Mouse (Mus musculus) embryonic facial prominence, embryonic 15.5 days (tissue): Measurements from ENCODE around the gene Dock9. TPM values are rescaled to one million over a fixed set of nuclear protein-coding genes. Genes with fewer than 3 reads are reported as not detected.

Experiments used
- ATAC-seq: fragments of 200-750 bp; cut with Nextera tagmentation; 2 replicates; pipeline ENCODE4 v1.8.0; 2017; ENCODE audit warnings: low read depth, moderate TSS enrichment; ENCODE audit not compliant: insufficient number of reproducible peaks, low FRiP score, low TSS enrichment
- H3K27ac ChIP-seq: fragments of 300-500 bp; sonication (generic); replicated peaks from 2 replicates; pipeline ENCODE4 v1.5.1; 2015; ENCODE audit warnings: mild to moderate bottlenecking, inconsistent platforms
- H3K27me3 ChIP-seq: fragments of 300-500 bp; sonication (generic); 2 replicates; pipeline ENCODE4 v1.6.1; 2015; ENCODE audit warnings: inconsistent platforms
- H3K36me3 ChIP-seq: fragments of 300-500 bp; sonication (generic); 2 replicates; pipeline ENCODE4 v1.6.1; 2015; ENCODE audit warnings: mild to moderate bottlenecking, inconsistent platforms
- H3K4me1 ChIP-seq: fragments of 300-500 bp; sonication (generic); 2 replicates; pipeline ENCODE4 v1.6.1; 2015; ENCODE audit warnings: inconsistent platforms
- H3K4me2 ChIP-seq: fragments of 300-500 bp; sonication (generic); replicated peaks from 2 replicates; pipeline ENCODE4 v1.6.1; 2015; ENCODE audit warnings: mild to moderate bottlenecking, inconsistent platforms
- H3K4me3 ChIP-seq: fragments of 300-500 bp; sonication (generic); replicated peaks from 2 replicates; pipeline ENCODE4 v1.5.1; 2015; ENCODE audit warnings: mild to moderate bottlenecking, inconsistent platforms
- H3K9ac ChIP-seq: fragments of 300-500 bp; sonication (generic); 2 replicates; pipeline ENCODE4 v1.6.1; 2015; ENCODE audit warnings: inconsistent platforms
- H3K9me3 ChIP-seq: fragments of 300-500 bp; sonication (generic); replicated peaks from 2 replicates; pipeline ENCODE4 v1.6.1; 2016; ENCODE audit warnings: inconsistent platforms
- WGBS: fragments of 180-500 bp; shearing (Covaris S2); methylation state at CpG from one replicate; pipeline ENCODE4 v1.1.7; 2015; 5-methylcytosine and 5-hydroxymethylcytosine counted together
- polyA plus RNA-seq: library from polyadenylated mRNA; unstranded; fragments of >200 nt; fragmentation: Nextera tagmentation; extraction: Ambion mirVana; gene quantifications from 2 replicates; pipeline ENCODE4 v1.2.1, GENCODE M21; 2015

Gene Dock9
- polyA plus RNA-seq, 1 experiment from 2014 or later, result 8.7 TPM

- no peak overlapping the region for H3K4me2 ChIP-seq
- no peak overlapping the region for H3K9ac ChIP-seq
- peaks cover 1% of the 10 kb centered on the region; the same call in 1 of the 2 replicates for H3K4me1 ChIP-seq
- H3K27me3 ChIP-seq, result no peaks in the 10 kb centered on the region
- no peak overlapping the region for H3K4me3 ChIP-seq
- no peaks in the 10 kb centered on the region for H3K36me3 ChIP-seq
- no peaks in the 10 kb centered on the region for H3K9me3 ChIP-seq
- WGBS, result 69% methylated on average over 12 of the region's 12 CpGs
- no peak overlapping the region for H3K27ac ChIP-seq
- ATAC-seq, result no peak
Observed at GRCm38 (mm10) chr14:121659061-121659824, 138.4 kb downstream of the Dock9 start.

DNA sequence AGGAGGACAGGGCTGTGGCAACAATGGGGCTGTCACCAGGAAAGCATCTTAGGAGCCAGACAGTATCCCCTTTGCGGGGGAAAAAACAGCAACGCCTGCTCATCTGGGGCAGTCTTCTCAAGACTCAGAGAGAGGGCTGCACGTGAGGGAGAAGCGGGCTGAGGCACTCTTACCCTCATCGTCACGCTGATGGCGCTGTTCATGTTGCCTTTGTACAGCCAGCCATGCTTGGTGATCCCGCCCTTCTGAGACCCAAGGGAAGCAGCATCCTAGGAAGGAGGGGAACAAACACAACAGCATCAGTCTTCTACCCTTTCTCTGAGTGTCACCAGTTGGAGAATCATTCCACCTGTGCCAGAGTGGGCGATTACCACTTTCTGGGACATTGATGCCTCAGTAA is 139.1 kb downstream of the Dock9 start:
- H3K36me3 ChIP-seq, result no peaks in the 10 kb centered on the region
- H3K4me3 ChIP-seq, result no peak overlapping the region
- WGBS, result 81% methylated on average over 9 of the region's 9 CpGs
- no peak overlapping the region for H3K27ac ChIP-seq
- no peaks in the 10 kb centered on the region for H3K27me3 ChIP-seq
- peaks cover 4% of the 10 kb centered on the region; the same call in 1 of the 2 replicates for H3K4me1 ChIP-seq
- no peak overlapping the region for H3K4me2 ChIP-seq
- no peak for ATAC-seq
- no peak overlapping the region for H3K9ac ChIP-seq
- no peaks in the 10 kb centered on the region for H3K9me3 ChIP-seq

GRCm38 (mm10) chr14:121657633-121658032 is 140.0 kb downstream of the Dock9 start:
- Histone ChIP-seq H3K4me3 (no peak overlapping the region), H3K27ac (no peak overlapping the region), H3K4me1 (peaks cover 4% of the 10 kb centered on the region; the same call in 1 of the 2 replicates), H3K9ac (no peak overlapping the region), H3K9me3 (no peaks in the 10 kb centered on the region), H3K4me2 (no peak overlapping the region), H3K27me3 (no peaks in the 10 kb centered on the region), H3K36me3 (no peaks in the 10 kb centered on the region)
- WGBS, result 68% methylated on average over 7 of the region's 7 CpGs
- no peak for ATAC-seq

GRCm38 (mm10) chr14:121656912-121657311 is 140.7 kb downstream of the Dock9 start:
- peaks cover 4% of the 10 kb centered on the region; the same call in 1 of the 2 replicates for H3K4me1 ChIP-seq
- 90% methylated on average over 10 of the region's 10 CpGs for WGBS
- H3K27ac ChIP-seq, result no peak overlapping the region
- no peaks in the 10 kb centered on the region for H3K36me3 ChIP-seq
- ATAC-seq, result no peak
- H3K9ac ChIP-seq, result no peak overlapping the region
- no peak overlapping the region for H3K4me2 ChIP-seq
- H3K27me3 ChIP-seq, result no peaks in the 10 kb centered on the region
- H3K4me3 ChIP-seq, result no peak overlapping the region
- no peaks in the 10 kb centered on the region for H3K9me3 ChIP-seq

GRCm38 (mm10) chr14:121654977-121655376 is 142.7 kb downstream of the Dock9 start:
- H3K27ac ChIP-seq, result 0 out of 2 replicates have a peak overlapping the region, but pooled peaks have one; percentile 13
- no peak for ATAC-seq
- no peaks in the 10 kb centered on the region for H3K9me3 ChIP-seq
- H3K4me3 ChIP-seq, result no peak overlapping the region
- peaks cover 4% of the 10 kb centered on the region; the same call in 1 of the 2 replicates for H3K4me1 ChIP-seq
- no peak overlapping the region for H3K9ac ChIP-seq
- H3K36me3 ChIP-seq, result no peaks in the 10 kb centered on the region
- no peak overlapping the region for H3K4me2 ChIP-seq
- 48% methylated on average over 2 of the region's 2 CpGs for WGBS
- no peaks in the 10 kb centered on the region for H3K27me3 ChIP-seq

- WGBS, result 33% methylated on average over 7 of the region's 7 CpGs
- 0 out of 2 replicates have a peak overlapping the region, but pooled peaks have one; percentile 13 for H3K27ac ChIP-seq
- H3K4me2 ChIP-seq, result no peak overlapping the region
Observed at GRCm38 (mm10) chr14:121654416-121654967, 143.1 kb downstream of the Dock9 start.

GRCm38 (mm10) chr14:121653717-121654116 is 143.9 kb downstream of the Dock9 start:
- Histone ChIP-seq H3K27ac (no peak overlapping the region), H3K36me3 (no peaks in the 10 kb centered on the region), H3K4me2 (no peak overlapping the region), H3K9me3 (no peaks in the 10 kb centered on the region), H3K4me3 (no peak overlapping the region), H3K9ac (no peak overlapping the region), H3K27me3 (no peaks in the 10 kb centered on the region), H3K4me1 (peaks cover 4% of the 10 kb centered on the region; the same call in 1 of the 2 replicates)
- 83% methylated on average over 10 of the region's 10 CpGs for WGBS
- ATAC-seq, result no peak

More at GRCm38 (mm10) chr14:121654416-121654967, 143.1 kb downstream of the Dock9 start:
- peaks cover 4% of the 10 kb centered on the region; the same call in 1 of the 2 replicates for H3K4me1 ChIP-seq
- H3K4me3 ChIP-seq, result no peak overlapping the region
- H3K9me3 ChIP-seq, result no peaks in the 10 kb centered on the region
- no peaks in the 10 kb centered on the region for H3K27me3 ChIP-seq
- H3K9ac ChIP-seq, result no peak overlapping the region
- no peaks in the 10 kb centered on the region for H3K36me3 ChIP-seq
- no peak for ATAC-seq

GRCm38 (mm10) chr14:121653241-121653640 is 144.4 kb downstream of the Dock9 start:
- WGBS, result 78% methylated on average over 7 of the region's 7 CpGs
- Histone ChIP-seq H3K4me1 (peaks cover 4% of the 10 kb centered on the region; the same call in 1 of the 2 replicates), H3K9ac (no peak overlapping the region), H3K36me3 (no peaks in the 10 kb centered on the region), H3K4me2 (no peak overlapping the region), H3K4me3 (no peak overlapping the region), H3K9me3 (no peaks in the 10 kb centered on the region), H3K27ac (no peak overlapping the region), H3K27me3 (no peaks in the 10 kb centered on the region)
- ATAC-seq, result no peak

DNA sequence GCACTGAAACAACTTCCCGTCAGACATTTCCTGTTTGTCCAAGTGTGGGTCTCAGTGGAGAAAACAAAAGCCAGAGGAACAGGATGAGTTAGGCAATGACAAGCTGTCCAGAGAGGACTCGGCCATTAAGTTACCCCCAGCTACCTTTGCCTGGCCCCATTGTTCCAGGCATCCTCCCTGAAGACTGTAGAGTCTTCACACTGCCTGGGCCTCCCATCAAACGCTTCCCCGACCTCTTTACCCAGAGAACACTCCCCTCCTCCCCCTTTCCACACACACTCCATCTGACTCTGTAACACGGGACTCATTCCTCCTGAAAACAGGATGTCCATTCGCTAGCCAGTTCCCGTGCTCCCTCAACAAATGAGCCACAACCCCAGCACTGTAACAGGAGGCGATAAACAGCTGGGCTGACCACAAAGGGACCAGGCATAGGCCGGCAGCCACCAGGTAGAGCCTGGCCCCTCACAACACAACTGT is 149.0 kb downstream of the Dock9 start:
- Histone ChIP-seq H3K36me3 (no peaks in the 10 kb centered on the region), H3K9me3 (no peaks in the 10 kb centered on the region), H3K9ac (no peak overlapping the region), H3K4me3 (no peak overlapping the region), H3K4me2 (no peak overlapping the region), H3K27me3 (no peaks in the 10 kb centered on the region), H3K4me1 (no peaks in the 10 kb centered on the region), H3K27ac (peak overlapping the region; percentile 12; the same call in 1 of the 2 replicates)
- WGBS, result 50% methylated on average over 9 of the region's 9 CpGs
- peak; percentile 44; the same call in 1 of the 2 replicates for ATAC-seq

DNA sequence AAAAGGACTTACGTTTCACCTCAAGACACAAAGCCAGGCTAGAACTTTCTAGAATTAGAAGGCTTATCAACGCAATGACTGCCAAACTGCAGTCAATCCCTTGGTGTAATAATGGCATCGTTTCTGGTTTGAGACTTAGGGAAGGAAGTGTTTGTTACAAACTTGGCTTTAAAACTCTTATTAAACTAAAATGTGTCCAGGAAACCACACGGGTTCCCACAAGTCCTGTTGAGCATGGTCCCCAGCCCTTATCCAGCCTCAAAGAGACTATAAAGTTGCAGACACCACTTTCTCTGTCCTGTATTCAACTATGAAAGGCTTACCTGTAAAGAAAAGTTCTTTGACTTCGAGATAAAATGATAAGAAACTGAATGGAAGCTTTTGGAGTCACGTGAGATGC is 149.9 kb downstream of the Dock9 start:
- Histone ChIP-seq H3K4me1 (no peaks in the 10 kb centered on the region), H3K9me3 (no peaks in the 10 kb centered on the region), H3K36me3 (no peaks in the 10 kb centered on the region), H3K4me2 (no peak overlapping the region), H3K4me3 (no peak overlapping the region), H3K27me3 (no peaks in the 10 kb centered on the region), H3K27ac (0 out of 2 replicates have a peak overlapping the region, but pooled peaks have one; percentile 31), H3K9ac (no peak overlapping the region)
- 78% methylated on average over 6 of the region's 6 CpGs for WGBS
- ATAC-seq, result no peak

DNA sequence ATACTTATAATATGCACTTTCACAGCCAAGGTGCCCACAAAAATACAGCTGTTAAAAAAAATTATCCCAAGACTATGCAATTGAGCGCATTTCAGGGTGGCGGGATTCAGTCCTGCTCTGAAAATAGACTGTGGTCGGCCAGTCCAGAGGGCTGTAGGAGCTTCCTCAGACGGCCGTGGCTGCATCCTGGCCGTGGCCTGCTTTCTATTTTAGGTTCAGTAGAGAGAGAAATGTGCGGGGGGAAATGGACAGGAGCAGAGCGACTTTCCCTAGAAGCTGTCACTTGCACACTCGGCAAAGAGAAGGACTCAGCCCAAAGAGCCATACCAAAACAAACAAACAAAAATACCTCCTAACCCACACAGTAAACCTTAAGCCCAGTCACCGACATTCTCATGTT is 151.0 kb downstream of the Dock9 start:
- H3K4me2 ChIP-seq, result no peak overlapping the region

More for the DNA sequence above, 151.0 kb downstream of the Dock9 start:
- Histone ChIP-seq H3K4me1 (no peaks in the 10 kb centered on the region), H3K36me3 (no peaks in the 10 kb centered on the region), H3K9me3 (no peaks in the 10 kb centered on the region), H3K9ac (no peak overlapping the region), H3K27ac (0 out of 2 replicates have a peak overlapping the region, but pooled peaks have one; percentile 48), H3K4me3 (no peak overlapping the region), H3K27me3 (no peaks in the 10 kb centered on the region)
- 52% methylated on average over 10 of the region's 10 CpGs for WGBS
- ATAC-seq, result no peak
